Mouse (Mus musculus): Measurements from ENCODE around the gene Armcx2.
"Not testable (repeated sequence)": the region's sequence is repeated elsewhere in the genome, so short reads cannot be mapped to it uniquely, and the experiment has no call there.

Armcx2 gene

GRCm38 (mm10) chrX:134808755-134809224, at the start of gene Armcx2:
TSS of gene Armcx2 (minus strand) at chrX:134809221.
- peak; percentile 64 for DNase-seq (ENCODE audit: low read depth, low spot score)

GRCm38 (mm10) chrX:134849662-134850061, 40.6 kb upstream of the Armcx2 start:
- no peak for DNase-seq (ENCODE audit: low read depth, low spot score)

GRCm38 (mm10) chrX:134844424-134844823, 35.4 kb upstream of the Armcx2 start:
- no peak for DNase-seq (ENCODE audit: low read depth, low spot score)

GRCm38 (mm10) chrX:134830508-134830907, 21.5 kb upstream of the Armcx2 start:
- no peak for DNase-seq (ENCODE audit: low read depth, low spot score)

- DNase-seq (ENCODE audit: low read depth, low spot score), result peak; percentile 18
Observed at GRCm38 (mm10) chrX:134807833-134808754, 927 bp downstream of the Armcx2 start.

GRCm38 (mm10) chrX:134787728-134788127, 21.3 kb downstream of the Armcx2 start:
- no peak for DNase-seq (ENCODE audit: low read depth, low spot score)

GRCm38 (mm10) chrX:134763428-134764198, 45.4 kb downstream of the Armcx2 start:
- not testable (repeated sequence) for DNase-seq (ENCODE audit: low read depth, low spot score)

- no peak for DNase-seq (ENCODE audit: low read depth, low spot score)
Observed at GRCm38 (mm10) chrX:134757293-134757995, 51.6 kb downstream of the Armcx2 start.

- DNase-seq (ENCODE audit: low read depth, low spot score), result peak; percentile 74
Observed at GRCm38 (mm10) chrX:134756434-134757292, 52.4 kb downstream of the Armcx2 start, which contains the start of gene Armcx3. TSS of gene Armcx3 (plus strand) at chrX:134756595.

All from CD4-positive helper T cell, adult 2 months (primary cell).